Mouse (Mus musculus): Measurements from ENCODE around the gene Meox1.
A peak's percentile ranks its signal among the peaks of the same experiment; 100 is the strongest.

Meox1 gene

DNA sequence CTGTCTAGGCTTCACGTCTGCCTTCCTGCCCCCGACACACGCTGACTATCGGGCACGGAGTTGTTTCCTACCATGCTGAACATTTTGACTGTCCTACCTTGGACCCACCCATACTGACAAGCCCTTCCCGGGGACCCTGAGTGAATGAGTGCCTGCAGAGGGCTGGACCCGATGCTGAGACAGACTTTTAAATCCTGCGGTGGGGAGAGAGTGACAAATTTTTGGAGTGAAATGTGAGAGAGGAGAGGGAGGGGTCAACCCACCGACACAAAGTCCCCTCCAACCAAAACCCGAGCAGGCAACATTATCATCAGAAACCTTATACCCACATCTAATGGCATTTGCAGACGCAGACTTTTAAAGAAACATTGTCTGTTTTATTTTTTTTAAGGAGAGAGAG lies at the start of gene Meox1:
Gene Meox1, minus strand, starts transcription at position 171 of the 400 bp plus-strand sequence.
- no peak for DNase-seq (ENCODE audit: low read depth, low spot score)

DNA sequence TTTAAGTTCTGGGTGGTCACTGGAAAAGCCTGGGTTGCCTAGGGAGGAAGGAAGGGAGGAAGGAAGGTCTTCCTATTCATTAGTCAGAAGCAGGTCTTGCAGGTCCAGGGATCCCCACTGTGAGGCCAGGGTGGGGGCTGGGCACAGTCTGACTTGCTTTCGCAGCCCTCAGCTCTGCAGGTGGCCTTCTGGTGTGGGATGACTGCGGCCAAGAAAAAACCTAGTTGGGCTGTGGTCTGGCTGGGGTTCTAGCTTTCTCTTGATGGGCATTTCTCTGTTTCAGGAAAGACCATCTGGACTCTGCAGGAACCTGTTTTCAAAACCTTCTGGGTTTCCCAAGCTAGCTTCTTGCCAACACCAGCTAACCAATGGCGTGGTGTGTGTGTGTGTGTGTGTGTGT lies 48.9 kb upstream of the Meox1 start:
- DNase-seq (ENCODE audit: low read depth, low spot score), result no peak

DNA sequence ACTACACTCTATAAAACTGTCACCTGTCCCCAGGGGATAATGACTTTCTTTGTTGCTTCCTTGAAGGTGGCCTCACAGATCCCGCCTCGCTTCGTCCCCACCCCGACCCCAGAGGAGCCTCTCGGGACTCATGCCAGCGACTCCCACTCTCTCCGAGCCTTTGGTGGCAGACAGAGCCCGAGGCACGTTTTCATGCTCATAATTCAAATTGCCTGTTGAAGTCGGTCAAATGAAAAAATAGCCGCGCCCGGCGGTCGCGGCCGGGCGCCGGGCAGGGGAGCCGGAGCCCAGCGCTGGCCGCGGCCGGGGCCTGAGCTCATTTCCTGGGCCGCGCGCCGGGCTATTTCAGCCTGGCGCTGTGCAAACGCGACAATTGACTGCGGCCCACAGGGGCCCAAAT lies 42.9 kb upstream of the Meox1 start:
- DNase-seq (ENCODE audit: low read depth, low spot score), result no peak

DNA sequence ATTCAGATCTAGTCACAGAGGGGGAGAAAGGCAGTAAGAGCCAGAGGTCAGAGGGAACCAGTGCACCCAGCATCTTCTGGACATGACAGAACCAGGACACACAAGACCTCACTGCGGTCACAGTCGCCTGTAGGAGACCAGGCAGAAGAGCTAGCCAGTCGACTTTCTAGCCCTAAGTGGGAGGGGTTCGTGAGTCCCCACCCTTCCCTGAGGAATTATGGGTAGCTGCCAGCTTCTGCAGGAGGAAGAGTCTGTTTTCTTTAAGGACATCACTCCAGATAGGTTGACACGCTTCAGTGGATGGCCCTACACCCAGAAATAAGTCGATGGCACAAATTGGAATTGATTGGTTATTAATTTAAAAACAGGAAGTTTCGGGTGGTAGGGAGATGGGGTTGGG lies 42.2 kb upstream of the Meox1 start:
- DNase-seq (ENCODE audit: low read depth, low spot score), result no peak

DNA sequence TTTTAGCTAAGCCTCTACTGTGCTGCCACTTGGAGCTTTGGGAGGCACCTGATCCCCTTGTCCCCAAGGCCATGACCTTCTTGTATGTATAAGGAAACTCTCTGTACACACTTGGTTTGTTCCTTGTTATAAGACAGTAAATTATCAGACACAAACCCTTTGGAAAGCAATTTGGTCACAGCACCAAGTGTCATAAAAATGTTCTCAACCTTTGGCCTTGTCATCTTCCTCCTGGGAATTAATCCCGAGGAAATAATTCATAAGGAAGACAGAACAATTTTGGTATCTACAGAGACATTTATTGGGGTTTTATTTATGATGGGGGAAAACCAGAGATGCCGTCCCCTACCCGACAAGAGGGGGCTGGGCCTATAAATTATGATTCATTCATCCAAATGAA lies 41.6 kb upstream of the Meox1 start:
- no peak for DNase-seq (ENCODE audit: low read depth, low spot score)

DNA sequence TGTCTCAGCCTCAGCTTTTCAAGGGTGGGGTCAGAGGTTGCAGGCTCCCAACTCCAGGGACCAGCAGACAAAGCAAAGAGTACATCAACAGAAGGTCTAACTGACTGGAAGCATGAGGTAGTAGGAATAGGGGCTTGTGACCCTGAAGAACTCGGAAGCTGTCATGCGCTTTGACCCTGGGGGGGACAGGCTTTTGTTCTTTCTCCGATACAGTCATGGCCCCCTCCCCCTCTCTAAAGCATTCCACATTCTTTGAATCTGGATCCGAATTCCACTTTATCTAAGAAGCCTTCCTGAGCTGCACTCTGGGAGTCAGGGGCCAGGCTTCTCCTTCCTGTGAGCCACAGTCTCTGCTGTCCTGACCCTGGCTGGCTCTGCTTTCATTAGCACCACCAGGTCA lies 37.8 kb upstream of the Meox1 start:
- no peak for DNase-seq (ENCODE audit: low read depth, low spot score)

DNA sequence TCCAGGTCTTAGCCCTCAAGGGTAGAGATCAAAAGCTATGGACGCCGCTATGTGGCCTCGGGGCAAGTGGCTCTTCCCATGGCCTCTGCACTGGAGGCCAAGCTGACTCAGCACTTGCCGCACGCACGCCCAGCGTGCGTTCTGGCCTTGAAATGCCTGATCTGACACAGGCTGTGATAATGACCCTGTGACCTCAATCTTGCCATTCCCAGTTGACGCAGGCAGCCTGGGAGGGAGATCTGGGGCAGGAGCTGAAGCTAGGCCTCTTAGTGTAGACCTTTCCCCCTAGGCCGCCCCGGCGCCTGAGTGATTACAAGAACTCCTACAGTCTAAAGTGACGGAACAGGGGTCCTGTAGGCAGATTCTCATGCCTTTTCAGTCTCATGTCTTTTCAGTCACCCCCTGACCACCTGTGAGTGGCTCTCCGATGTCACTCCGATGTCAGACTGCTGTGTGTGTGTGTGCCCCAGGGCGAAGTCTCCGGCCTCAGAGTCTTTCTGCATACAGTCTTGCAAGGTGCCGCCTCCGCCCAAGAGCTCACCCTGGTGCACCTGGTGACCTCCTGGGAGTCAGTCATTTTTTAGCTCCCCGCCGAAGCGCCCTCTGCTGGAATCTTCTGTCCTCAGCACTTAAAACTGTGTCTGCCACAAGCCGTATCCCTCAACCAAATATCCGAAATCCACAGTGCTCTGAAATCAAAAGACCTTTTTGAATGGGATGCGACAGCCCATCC lies 34.0 kb upstream of the Meox1 start:
- DNase-seq (ENCODE audit: low read depth, low spot score), result no peak

DNA sequence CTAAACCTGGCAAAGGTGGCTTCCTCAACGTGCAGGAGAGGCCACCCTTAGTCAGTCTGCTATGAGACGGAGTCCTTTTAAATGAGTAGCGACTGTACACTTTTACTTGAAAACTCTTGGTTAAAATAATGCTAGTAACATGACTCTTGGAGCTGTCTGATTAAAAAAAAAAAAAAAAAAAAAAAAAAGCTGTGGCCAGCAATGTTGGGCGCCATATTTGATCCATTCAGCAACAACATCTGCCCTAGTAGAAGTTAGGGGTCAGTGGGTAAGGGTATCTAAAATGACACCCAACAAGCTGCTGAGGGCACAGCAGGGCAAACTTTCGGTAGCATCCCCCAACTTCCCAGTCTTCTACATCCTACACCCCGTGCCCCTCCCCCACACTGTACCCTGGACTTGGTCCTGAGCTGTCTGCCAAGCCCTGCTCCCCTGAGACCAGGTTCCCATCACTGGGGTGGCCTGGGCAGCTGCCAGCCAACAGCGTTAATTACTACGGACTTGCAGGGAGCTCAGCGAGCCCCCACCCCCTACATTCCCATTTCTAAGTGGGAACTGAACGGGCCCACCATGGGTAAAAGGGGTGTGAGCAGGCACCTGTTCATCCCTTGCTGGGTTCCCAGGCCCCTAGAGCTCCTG lies 32.9 kb upstream of the Meox1 start:
- no peak for DNase-seq (ENCODE audit: low read depth, low spot score)

DNA sequence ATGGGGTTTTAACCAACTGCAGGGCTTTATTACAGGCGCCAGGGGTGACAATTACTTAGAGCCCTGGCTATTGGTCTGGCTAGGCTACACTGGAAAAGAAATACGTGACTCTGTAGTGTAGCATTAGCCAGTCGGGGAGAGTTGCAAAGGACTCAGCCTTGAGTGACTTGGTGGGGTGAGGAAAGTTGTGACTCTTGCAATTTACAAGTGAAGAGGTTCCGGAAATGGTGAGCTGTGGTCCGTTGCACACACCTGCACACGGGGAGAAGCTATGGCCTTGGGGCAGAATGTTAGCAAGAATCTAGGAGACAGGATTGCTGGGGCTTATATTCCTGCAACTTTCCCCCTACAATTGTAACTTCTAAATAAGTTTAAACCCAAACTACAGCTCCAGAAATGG lies 31.5 kb upstream of the Meox1 start:
- DNase-seq (ENCODE audit: low read depth, low spot score), result no peak

DNA sequence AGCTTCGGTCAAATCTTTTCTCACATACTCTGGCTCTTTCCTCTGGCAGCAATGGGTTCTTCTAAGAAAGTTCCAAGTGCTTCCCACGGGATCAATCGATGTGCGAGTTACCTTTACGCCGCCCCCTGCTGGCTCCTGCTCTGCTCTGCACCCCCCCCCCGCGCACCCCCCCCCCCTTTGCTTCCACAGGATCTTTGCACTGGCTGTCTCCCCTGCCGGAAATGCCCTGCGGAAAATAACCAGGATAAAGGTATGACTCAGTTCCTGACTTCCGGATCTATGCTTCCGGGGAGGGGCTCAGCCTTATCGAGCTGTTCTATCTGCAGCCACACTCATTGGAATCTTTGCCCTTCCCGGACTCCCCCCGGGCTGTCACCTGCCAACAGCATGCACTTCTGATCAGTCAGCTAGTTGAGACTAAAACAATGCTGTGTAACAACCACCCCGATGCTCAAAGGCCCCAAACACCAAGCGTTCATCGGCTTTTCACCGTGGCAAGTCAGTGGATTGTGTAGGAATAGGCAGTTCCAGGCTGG lies 30.3 kb upstream of the Meox1 start:
- no peak for DNase-seq (ENCODE audit: low read depth, low spot score)

DNA sequence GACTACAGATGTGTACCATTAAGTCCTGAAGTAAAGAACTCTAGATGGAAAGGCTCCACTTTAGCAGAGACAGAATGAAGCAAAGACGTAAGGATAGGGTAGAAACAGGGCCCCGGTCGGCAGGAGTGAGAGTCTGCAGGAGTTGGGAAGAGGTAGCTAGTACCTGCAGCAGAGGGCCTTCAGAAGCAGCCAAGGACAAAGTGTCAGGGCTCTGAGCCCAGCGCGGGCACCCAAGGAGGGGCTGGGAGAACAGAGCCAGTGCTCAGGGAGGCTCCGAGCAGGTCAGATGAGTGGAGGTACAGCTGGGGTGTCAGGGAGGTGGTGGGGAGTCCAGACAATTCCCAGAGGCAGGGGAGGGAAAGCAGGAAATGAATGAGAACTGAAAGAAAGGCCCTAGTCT lies 29.8 kb upstream of the Meox1 start:
- no peak for DNase-seq (ENCODE audit: low read depth, low spot score)

DNA sequence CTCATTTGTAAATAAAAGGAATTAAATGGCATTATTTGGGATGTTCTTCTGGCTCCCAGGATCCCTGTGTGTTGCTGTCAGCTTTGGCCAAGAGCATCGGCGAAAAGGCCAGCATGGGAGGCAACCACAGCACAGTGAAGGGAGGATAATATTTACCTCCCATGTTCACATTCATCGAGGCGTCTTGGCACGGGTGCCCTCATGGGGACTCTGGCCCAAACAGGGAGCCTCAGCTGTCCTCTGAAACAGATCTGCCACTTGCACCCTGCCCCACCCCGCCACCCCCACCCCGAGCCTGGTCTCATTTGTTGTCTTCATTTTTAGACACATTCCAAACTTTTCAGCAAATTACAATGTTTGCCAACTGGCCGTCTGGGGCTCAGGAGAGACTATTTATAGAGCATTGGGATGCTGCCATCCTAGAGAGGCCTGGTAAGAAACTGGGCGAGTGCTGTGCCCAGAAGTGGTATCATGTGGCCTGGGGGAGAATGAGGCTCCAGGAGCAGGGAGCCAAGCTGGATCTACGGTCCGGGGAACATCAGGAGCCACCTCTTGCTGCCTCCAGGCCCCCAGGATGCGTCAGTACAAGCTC lies 27.3 kb upstream of the Meox1 start:
- DNase-seq (ENCODE audit: low read depth, low spot score), result no peak

DNA sequence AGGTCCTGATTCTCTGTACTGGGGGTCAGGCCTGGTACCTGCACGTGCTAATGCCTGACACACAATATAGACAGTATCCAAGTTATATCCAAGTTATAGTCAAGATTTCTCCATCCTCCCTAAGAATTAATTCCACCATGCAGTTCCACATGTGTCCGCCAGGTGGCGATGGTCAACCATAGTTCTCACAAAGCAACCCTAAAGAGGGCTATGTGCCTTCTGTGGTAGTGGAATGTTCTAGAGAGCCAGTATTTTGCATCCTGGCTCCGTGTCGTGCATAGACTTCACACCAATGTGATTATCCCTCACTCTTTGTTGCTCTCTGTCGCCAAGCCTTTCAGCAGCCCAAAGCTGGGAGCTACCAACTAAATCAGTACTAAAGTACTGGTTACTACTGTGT lies 25.5 kb upstream of the Meox1 start:
- DNase-seq (ENCODE audit: low read depth, low spot score), result peak; percentile 72

DNA sequence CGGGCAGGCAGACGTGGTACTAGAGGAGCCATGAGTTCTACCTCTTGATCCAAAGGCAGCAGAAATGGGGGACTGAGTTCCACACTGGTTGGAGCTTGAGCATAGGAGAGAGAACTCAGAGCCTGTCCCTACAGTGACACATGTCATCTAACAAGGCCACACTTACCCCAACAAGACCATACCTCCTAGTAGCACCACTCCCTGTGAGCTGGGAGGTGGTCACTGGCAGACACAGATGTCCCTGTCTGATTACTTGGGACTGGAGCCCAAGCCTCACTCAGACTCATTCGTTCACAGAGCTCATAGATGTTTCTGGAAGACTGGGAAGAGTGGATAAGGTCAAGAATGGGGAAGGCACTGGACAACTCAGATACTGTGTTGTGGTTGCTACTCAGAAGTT lies 24.4 kb upstream of the Meox1 start:
- DNase-seq (ENCODE audit: low read depth, low spot score), result no peak

DNA sequence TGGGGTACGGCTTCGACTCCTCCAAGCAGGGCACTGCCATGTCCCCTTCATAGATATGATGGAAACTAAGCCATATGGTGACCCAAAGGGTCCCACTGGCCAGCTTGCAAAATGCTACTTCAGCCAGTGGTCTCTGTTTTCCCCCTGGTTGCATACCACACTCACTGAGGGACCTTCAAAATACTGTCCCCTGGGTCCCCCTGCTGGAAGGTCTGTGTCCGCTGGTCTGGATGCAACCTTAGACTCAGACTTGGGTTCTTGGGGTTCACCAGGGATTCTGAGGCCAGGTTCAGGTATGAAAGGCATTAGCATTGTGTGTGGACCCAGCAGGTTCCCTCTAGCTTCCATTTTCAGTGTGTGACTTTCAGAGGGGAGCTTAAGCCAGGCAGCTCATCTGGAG lies 22.6 kb upstream of the Meox1 start:
- DNase-seq (ENCODE audit: low read depth, low spot score), result no peak

DNA sequence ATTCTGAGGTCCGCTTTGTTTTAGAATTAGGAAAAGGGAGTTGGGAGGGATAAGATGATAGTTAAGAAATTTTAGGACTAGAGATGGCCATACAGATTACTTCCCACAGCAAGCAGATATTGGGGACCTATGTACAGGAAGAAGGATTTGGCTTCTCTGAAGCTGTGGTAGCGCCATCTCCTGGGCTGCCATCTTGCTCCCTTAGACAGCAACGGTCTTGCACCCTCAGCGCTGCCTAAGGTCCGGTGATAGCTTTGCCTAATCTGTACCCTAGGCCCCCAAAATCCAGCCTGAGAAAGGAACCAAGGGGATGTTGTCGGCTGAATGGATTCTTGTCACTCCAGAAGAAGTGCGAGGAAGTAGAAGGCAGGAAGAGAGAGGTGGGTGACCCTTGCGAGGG lies 19.4 kb upstream of the Meox1 start:
- no peak for DNase-seq (ENCODE audit: low read depth, low spot score)

DNA sequence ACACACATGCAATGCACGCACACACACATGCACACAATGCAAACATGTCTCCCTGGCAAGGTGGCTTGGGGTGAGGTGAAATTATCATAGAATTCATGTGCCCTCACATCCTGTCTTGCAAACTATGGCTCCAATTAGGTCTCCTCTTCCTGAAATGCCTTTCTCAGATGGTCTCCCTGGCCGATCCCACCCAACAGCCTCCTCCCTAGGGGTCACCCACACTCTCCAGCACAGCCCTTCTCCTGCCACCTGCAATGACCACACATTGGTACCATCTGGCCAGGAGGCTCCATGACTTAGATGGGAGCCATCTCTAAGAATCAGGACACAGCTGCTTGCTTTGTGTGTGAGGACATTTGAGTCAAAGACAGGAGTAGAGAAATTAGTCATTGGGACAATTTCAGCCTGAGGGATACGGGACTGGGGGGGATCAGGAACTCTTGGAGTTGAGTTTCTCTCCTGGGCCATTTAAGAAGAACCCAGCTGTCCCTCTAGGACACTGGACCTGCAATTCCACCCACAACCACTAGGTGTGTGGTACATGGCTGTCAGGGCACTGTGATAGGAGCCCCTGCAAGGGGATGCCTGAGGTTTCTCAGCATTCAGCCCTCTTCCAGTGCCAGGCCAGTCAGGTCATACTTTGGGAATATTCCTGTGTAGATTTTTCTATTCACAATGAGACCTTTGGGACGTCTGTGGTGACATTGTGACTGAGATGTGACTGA lies 17.8 kb upstream of the Meox1 start:
- DNase-seq (ENCODE audit: low read depth, low spot score), result no peak

DNA sequence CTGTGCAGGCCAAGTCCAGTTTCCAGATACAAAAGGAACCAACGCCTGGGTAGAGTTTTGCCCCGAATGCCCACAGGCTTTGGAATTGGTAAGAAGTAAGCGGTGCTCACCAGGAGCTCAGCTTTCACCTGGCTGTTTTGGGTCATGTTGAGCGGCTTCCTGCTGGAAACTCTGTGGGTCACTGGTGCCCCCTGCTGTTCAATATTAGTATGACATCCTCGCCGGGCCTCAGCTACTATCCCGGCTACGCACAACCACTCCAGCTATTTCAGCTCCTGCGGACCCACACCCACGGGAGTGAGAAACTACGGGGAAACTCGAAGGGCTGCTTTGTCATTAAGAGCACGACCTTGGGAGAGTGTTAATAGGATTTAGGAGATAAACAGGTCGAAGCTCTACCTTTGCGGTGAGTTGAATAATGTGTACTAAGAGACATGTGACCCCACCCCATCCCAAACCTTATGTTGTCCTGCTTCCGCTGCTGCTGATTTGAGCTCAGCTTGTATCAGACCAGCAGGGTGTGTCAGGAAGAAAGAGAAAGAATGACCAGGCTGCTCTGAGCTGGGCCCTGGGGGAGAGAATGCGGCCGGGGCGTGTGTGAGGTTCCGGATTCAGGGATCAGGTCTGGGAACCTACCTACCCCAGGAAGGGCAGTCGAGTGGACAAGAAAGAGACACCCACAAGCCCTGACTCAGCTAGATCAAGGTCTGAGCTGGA lies 16.2 kb upstream of the Meox1 start:
- no peak for DNase-seq (ENCODE audit: low read depth, low spot score)

DNA sequence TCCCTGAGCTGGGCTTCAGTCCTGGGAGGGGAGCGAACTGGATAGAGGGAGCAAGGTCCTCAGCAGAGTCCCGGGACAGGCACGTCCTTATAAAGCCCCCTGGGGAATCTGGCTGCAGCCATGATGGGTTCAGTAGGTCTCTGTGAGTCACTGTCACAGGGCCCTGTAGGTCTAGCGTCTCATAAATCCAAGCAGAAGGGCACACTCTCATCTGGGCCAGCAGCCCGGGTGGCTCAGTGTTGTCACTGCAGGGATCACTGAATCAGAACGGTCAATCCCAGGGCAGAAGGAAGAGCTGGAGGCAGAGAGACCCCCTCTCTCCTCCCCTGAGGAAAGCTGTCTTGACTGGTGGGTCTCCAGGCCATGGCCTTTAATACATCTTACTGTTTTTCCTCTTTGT lies 14.6 kb upstream of the Meox1 start:
- DNase-seq (ENCODE audit: low read depth, low spot score), result no peak

DNA sequence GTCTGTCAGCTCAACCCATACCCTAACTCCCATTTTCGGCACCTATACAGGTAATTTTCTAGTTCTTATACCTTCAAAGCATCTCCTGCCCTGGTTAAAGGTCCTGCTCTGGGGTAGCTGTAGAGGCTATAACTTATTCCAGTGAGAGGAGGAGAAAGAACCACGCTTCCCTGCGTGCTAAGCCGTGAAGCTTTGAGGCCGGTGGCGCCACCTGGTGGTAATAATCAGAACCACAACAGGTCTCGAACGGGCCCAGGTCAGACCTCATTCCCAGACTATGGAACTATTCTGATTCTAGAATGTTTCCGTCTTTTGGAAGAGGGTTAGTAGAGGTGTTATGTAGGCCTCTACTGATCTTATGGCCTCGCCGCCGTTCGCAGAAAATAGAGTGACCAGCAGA lies 10.9 kb upstream of the Meox1 start:
- DNase-seq (ENCODE audit: low read depth, low spot score), result no peak

DNA sequence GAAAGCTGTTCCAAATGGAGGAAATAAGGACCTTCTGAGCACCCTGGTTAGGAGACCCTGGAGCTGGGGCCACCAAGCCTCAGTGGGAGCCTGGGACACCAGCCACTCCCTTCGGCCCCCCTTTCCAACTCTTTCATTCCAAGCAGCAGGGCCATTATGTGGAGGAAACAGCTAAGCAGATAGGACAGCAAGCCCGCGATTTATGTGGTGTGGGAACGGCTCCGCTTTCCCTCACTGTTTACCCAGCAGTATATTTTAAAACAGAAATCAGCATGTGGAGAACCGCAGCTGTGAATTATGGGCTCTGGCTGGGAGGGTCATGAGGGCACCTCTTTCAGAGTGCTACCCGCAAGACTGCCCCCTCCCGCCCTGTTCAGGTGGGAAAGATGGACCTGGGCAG lies 7.1 kb upstream of the Meox1 start:
- DNase-seq (ENCODE audit: low read depth, low spot score), result no peak

DNA sequence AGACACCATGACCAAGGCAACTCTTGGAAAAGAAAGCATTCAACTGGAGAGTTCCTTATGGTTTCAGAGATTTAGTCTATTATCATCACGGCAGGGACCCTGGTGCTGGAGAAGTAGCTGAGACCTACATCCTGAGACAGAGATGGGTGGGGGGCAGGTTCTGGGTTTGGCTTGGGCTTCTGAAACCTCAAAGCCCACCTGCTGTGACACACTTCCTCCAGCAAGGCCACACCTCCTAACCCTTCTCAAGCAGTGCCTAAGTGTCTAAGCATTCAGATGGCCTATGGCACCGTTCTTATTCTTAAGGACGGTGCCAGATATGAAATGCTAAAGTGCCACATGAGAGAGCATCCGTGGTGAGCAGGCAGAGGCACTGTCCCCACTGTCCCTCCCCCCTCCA lies 4.2 kb upstream of the Meox1 start:
- DNase-seq (ENCODE audit: low read depth, low spot score), result no peak
